In the genomic region with DNA sequence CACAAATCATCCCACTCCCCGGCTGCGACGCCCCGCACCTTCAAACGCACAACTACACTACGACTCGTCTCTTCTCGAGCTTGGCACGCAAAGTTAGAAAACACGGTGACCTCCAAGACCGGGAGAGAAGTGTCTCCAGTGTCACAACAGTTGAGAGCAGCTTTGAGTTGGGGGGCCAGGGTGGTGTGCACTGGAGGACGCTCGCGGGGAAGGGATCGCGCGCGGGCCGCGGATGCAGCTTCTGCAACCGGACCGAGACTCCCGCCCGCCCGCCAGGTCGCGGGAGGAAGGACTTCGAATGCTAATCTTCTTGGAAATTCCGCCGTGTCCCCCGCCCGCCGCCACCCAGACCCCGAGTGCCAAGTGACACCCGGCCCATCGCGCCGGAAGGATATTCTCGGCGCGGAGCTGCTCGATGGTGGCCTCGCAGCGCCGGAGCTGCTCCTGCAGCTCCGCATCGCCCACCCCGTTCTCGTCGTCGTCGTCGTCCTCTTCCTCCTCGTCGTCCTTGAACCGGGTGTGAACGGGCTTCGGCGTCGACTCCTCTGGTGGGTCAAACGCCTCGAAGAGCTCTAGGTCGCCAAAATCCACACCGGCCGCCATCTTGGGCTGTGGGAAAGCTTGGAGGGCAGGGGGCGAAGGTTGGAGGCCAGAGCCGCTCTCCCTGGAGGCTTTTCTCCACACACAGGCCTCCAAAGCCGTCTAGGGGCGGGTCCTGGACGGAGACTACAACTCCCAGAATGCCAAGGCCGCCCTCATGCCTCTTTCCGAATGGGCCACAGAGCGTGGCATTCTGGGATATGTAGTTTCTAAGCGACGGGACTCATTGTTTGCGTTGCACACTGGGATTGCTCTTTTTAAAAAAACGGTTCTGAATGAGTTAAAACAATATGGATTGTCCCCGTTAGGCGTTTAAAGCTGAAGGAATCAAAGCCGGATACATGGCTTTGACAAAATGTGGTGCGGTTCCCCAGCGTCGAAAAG, we compare ENCODE assay signal across 7 mouse cellular contexts. TPM values are rescaled to one million over a fixed set of nuclear protein-coding genes. Genes with fewer than 3 reads are reported as not detected.
A peak's percentile ranks its signal among the peaks of the same experiment; 100 is the strongest.
DNase-seq lines count a peak whose midpoint lies in the region; ATAC-seq lines count a peak whose summit lies in the region.

A gene (minus strand): TSS at position 773 of the 984 bp plus-strand sequence.

- peak within 1 kb of the TSS; percentile 92 for H3K9ac ChIP-seq in intestine, embryonic 16.5 days (ENCODE audit: low read depth, low read length)
- H3K9ac ChIP-seq in midbrain, embryonic 11.5 days (ENCODE audit: low read length) = peak within 1 kb of the TSS; percentile 62

- peak within 1 kb of the TSS; percentile 61 for H3K4me2 ChIP-seq in intestine, embryonic 16.5 days (ENCODE audit: low read depth, low read length)
- peak within 1 kb of the TSS; percentile 59 for H3K4me2 ChIP-seq in midbrain, embryonic 11.5 days

- no peaks in the 10 kb centered on the region for H3K27me3 ChIP-seq in intestine, embryonic 16.5 days (replicated peaks; ENCODE audit: control insufficient read depth, insufficient read depth, low read length)
- no peaks in the 10 kb centered on the region for H3K27me3 ChIP-seq in midbrain, embryonic 11.5 days (ENCODE audit: control insufficient read depth, insufficient read depth, low read length)

- peak; percentile 96 for DNase-seq in adrenal gland, adult 8-10 months
- peak; percentile 98 for DNase-seq in embryo, embryonic 9.5 days (ENCODE audit: extremely low spot score)
- DNase-seq in gastrocnemius, postnatal 4 days (ENCODE audit: low spot score in 2 of 2) = peak; percentile 83 to 95
- DNase-seq in left cerebral cortex, postnatal 36 days (ENCODE audit: low spot score in 2 of 2) = peak; percentile 95 to 98
- peak; percentile 100 for DNase-seq in midbrain, embryonic 11.5 days (ENCODE audit: low spot score, missing footprints)
- peak; percentile 90 for DNase-seq in skeletal muscle tissue, adult 2 months (ENCODE audit: low read depth, low spot score)

- under 1% methylated on average over 82 of the region's 83 CpGs for WGBS in intestine, embryonic 16.5 days
- under 1% methylated on average over 83 of the region's 83 CpGs for WGBS in midbrain, embryonic 11.5 days

- intact Hi-C loops in left cerebral cortex, postnatal 36 days (cut with DNase I) = loop anchor here (5.0 kb wide), 1 partner anchor 187 kb away; a partner anchor contains a TSS

- peak within 1 kb of the TSS; percentile 89 for H3K4me3 ChIP-seq in intestine, embryonic 16.5 days (ENCODE audit: low read length)
- H3K4me3 ChIP-seq in midbrain, embryonic 11.5 days (ENCODE audit: low read depth, low read length) = peak within 1 kb of the TSS; percentile 68

- peak; percentile 100 for ATAC-seq in intestine, embryonic 16.5 days
- ATAC-seq in midbrain, embryonic 11.5 days (ENCODE audit: low FRiP score) = peak; percentile 100

- H3K27ac ChIP-seq in intestine, embryonic 16.5 days (ENCODE audit: low read length) = peak within 1 kb of the TSS; percentile 81
- peak within 1 kb of the TSS; percentile 41; the same call in 1 of the 2 replicates for H3K27ac ChIP-seq in midbrain, embryonic 11.5 days (ENCODE audit: low read depth, low read length)

- H3K9me3 ChIP-seq in intestine, embryonic 16.5 days (ENCODE audit: control insufficient read depth, low read length) = no peaks in the 10 kb centered on the region
- no peaks in the 10 kb centered on the region for H3K9me3 ChIP-seq in midbrain, embryonic 11.5 days (ENCODE audit: control insufficient read depth, low read length)

- no peaks in the 10 kb centered on the region for H3K36me3 ChIP-seq in intestine, embryonic 16.5 days (ENCODE audit: control insufficient read depth, insufficient read depth, low read length)
- peaks cover 5% of the 10 kb centered on the region; the same call in 1 of the 2 replicates for H3K36me3 ChIP-seq in midbrain, embryonic 11.5 days (ENCODE audit: control insufficient read depth, insufficient read depth, low read length)

- H3K4me1 ChIP-seq in intestine, embryonic 16.5 days (ENCODE audit: control insufficient read depth, insufficient read depth, low read length) = peaks cover 9% of the 10 kb centered on the region
- H3K4me1 ChIP-seq in midbrain, embryonic 11.5 days (ENCODE audit: control insufficient read depth, insufficient read depth, low read length) = peaks cover 9% of the 10 kb centered on the region

RNA-seq across cellular contexts. Expression of the gene that starts here (rescaled TPM):
- 10 to 100 TPM; 42.1 to 54.0 (median 45.7) TPM for total RNA-seq in adrenal gland, adult 8-10 months (2022)
- 10 to 100 TPM; 42.8 to 50.7 TPM for total RNA-seq in gastrocnemius, postnatal 4 days (2021)
- polyA plus RNA-seq in intestine, embryonic 16.5 days (2015; fragmentation: Nextera tagmentation; extraction: Ambion mirVana) = 50.9 and 54.8 TPM in 2 replicates
- total RNA-seq in left cerebral cortex, postnatal 36 days (2021) = 10 to 100 TPM; 39.5 to 49.0 TPM
- 80.8 and 84.7 TPM in 2 replicates for polyA plus RNA-seq in midbrain, embryonic 11.5 days (2014; fragmentation: Nextera tagmentation; extraction: Ambion mirVana)

Comparison
In these comparisons a context has a peak if more than half of its experiments do, and no peak if none do; other contexts are left out.
1. Peak in every context shown above with its lines: DNase-seq, ATAC-seq, H3K4me3 ChIP-seq and H3K27ac ChIP-seq.